ENCODE assay signal across 18 mouse cellular contexts in genomic region chr1:175299603-175300397, GRCm38 (mm10).
DNase-seq lines count a peak whose midpoint lies in the region; ATAC-seq and TF ChIP-seq lines count a peak whose summit lies in the region.
"Had no signal": no experiment of that assay in that cellular context is flagged by ENCODE, and none has a peak within 500 bp of the region (broad histone marks: within the 10 kb centered on the region; RNA-seq: fewer than 3 reads in every experiment).

No protein-coding gene starts in this region.

- H3K4me1 ChIP-seq in intestine, postnatal 0 days (replicated peaks; ENCODE audit: control insufficient read depth, insufficient read depth, low read length), result no peaks in the 10 kb centered on the region
- H3K4me1 ChIP-seq in intestine, embryonic 15.5 days (replicated peaks), result no peaks in the 10 kb centered on the region
- peaks cover 11% of the 10 kb centered on the region for H3K4me1 ChIP-seq in cortical plate, adult 2 months (ENCODE audit: control insufficient read depth, insufficient read depth, low read length)
- H3K4me1 ChIP-seq: hindbrain, embryonic 12.5 days; midbrain, embryonic 12.5 days had no signal

- TF ChIP-seq POLR2A in cortical plate, adult 2 months (IDR thresholded peaks at IDR 0.05; ENCODE audit: extremely low read depth, insufficient read depth, low read length), result no peak

- 79% methylated on average over 2 of the region's 2 CpGs for WGBS in intestine, postnatal 0 days
- 89% methylated on average over 2 of the region's 2 CpGs for WGBS in intestine, embryonic 15.5 days

- H3K27ac ChIP-seq in intestine, postnatal 0 days (ENCODE audit: low read depth, low read length), result no peak overlapping the region
- no peak overlapping the region for H3K27ac ChIP-seq in intestine, embryonic 15.5 days
- H3K27ac ChIP-seq in cortical plate, adult 2 months (ENCODE audit: insufficient read depth, low read length), result peak overlapping the region; percentile 45
- H3K27ac ChIP-seq: heart, adult 2 months; hindbrain, embryonic 12.5 days; macrophage; midbrain, embryonic 12.5 days had no signal

- peak; percentile 1 for DNase-seq in 416B (ENCODE audit: low read depth)
- peak; percentile 60 for DNase-seq in ES-CJ7 (ENCODE audit: low read depth, low spot score)
- no peak for DNase-seq in c-Kit-positive CD71-positive TER-119-positive erythroid progenitor cells, embryonic 14.5 days (ENCODE audit: low spot score)
- DNase-seq in adrenal gland, postnatal 36 days, result no peak
- DNase-seq in gastrocnemius, postnatal 36 days, result no peak
- DNase-seq: cerebellum, adult 8-10 months; heart, adult 2 months; kidney, adult 11 months; kidney, postnatal 14 days; left cerebral cortex, postnatal 4 days; lung, adult 18-20 months had no signal

- H3K4me3 ChIP-seq in intestine, postnatal 0 days (ENCODE audit: low read depth, low read length), result no peak overlapping the region
- H3K4me3 ChIP-seq in intestine, embryonic 15.5 days (replicated peaks), result no peak overlapping the region
- no peak overlapping the region for H3K4me3 ChIP-seq in cortical plate, adult 2 months (ENCODE audit: insufficient read depth, low read length)
- H3K4me3 ChIP-seq: heart, adult 2 months; hindbrain, embryonic 12.5 days; midbrain, embryonic 12.5 days had no signal

- H3K36me3 ChIP-seq in intestine, postnatal 0 days (ENCODE audit: control insufficient read depth, insufficient read depth), result no peaks in the 10 kb centered on the region
- no peaks in the 10 kb centered on the region for H3K36me3 ChIP-seq in intestine, embryonic 15.5 days
- H3K36me3 ChIP-seq: hindbrain, embryonic 12.5 days; midbrain, embryonic 12.5 days had no signal

- intact Hi-C loops in gastrocnemius, postnatal 36 days (cut with DNase I), result no loop called here

- peak; percentile 47 for TF ChIP-seq CTCF in intestine, postnatal 0 days (IDR thresholded peaks at IDR 0.05; ENCODE audit: low read depth)
- no peak for TF ChIP-seq CTCF in cortical plate, adult 2 months (IDR thresholded peaks at IDR 0.05; ENCODE audit: extremely low read depth, insufficient read depth, low read length)

- H3K4me2 ChIP-seq in intestine, postnatal 0 days (replicated peaks; ENCODE audit: low read depth), result no peak overlapping the region
- H3K4me2 ChIP-seq in intestine, embryonic 15.5 days (replicated peaks), result no peak overlapping the region
- H3K4me2 ChIP-seq: hindbrain, embryonic 12.5 days; midbrain, embryonic 12.5 days had no signal

- no peaks in the 10 kb centered on the region for H3K9me3 ChIP-seq in intestine, postnatal 0 days (ENCODE audit: control insufficient read depth)
- no peaks in the 10 kb centered on the region for H3K9me3 ChIP-seq in intestine, embryonic 15.5 days
- H3K9me3 ChIP-seq: hindbrain, embryonic 12.5 days; midbrain, embryonic 12.5 days had no signal

- no peaks in the 10 kb centered on the region for H3K27me3 ChIP-seq in intestine, postnatal 0 days (replicated peaks; ENCODE audit: control insufficient read depth, insufficient read depth, low read length)
- H3K27me3 ChIP-seq in intestine, embryonic 15.5 days (replicated peaks), result no peaks in the 10 kb centered on the region
- H3K27me3 ChIP-seq: hindbrain, embryonic 12.5 days; midbrain, embryonic 12.5 days; Patski had no signal

- no peak overlapping the region for H3K9ac ChIP-seq in intestine, postnatal 0 days (ENCODE audit: low read depth, low read length)
- no peak overlapping the region for H3K9ac ChIP-seq in intestine, embryonic 15.5 days
- H3K9ac ChIP-seq: hindbrain, embryonic 12.5 days; midbrain, embryonic 12.5 days had no signal

- ATAC-seq in intestine, postnatal 0 days, result no peak
- no peak for ATAC-seq in intestine, embryonic 15.5 days
- ATAC-seq: Patski had no signal

Comparison
In these comparisons a context has a peak if more than half of its experiments do, and no peak if none do; other contexts are left out.
1. DNase-seq: peak in 416B (single experiment) and ES-CJ7 (single experiment); none in c-Kit-positive CD71-positive TER-119-positive erythroid progenitor cells, embryonic 14.5 days (single experiment), adrenal gland, postnatal 36 days (0 of 2) and gastrocnemius, postnatal 36 days (0 of 2).